Mouse (Mus musculus) heart, postnatal 0 days (tissue): ENCODE data around the gene Nat8f1. TPM values are rescaled to one million over a fixed set of nuclear protein-coding genes. Genes with fewer than 3 reads are reported as not detected.

Experiments
- ATAC-seq: fragments of 200-750 bp; cut with Nextera tagmentation; 2 replicates; pipeline ENCODE4 v1.8.0; 2017; ENCODE audit warnings: low read depth, moderate number of reproducible peaks, moderate library complexity; ENCODE audit not compliant: insufficient read depth
- DNase-seq: peaks from one replicate; pipeline ENCODE4 v3.0.0-alpha.2; 2016; ENCODE audit warnings: low spot score
- H3K27ac ChIP-seq: fragments of 300-500 bp; sonication (generic); 2 replicates; pipeline ENCODE4 v1.5.1; 2014; ENCODE audit warnings: low read depth, mild to moderate bottlenecking
- H3K27me3 ChIP-seq: fragments of 300-500 bp; sonication (generic); 2 replicates; pipeline ENCODE4 v1.6.1; 2014; ENCODE audit warnings: low read length, mixed read lengths; ENCODE audit not compliant: control insufficient read depth, insufficient read depth
- H3K36me3 ChIP-seq: fragments of 300-500 bp; sonication (generic); replicated peaks from 2 replicates; pipeline ENCODE4 v1.6.1; 2014; ENCODE audit warnings: low read length, mixed read lengths; ENCODE audit not compliant: control insufficient read depth, insufficient read depth
- H3K4me1 ChIP-seq: fragments of 300-500 bp; sonication (generic); 2 replicates; pipeline ENCODE4 v1.6.1; 2014; ENCODE audit warnings: antibody characterized with exemption; ENCODE audit not compliant: control insufficient read depth, insufficient read depth
- H3K4me2 ChIP-seq: fragments of 300-500 bp; sonication (generic); 2 replicates; pipeline ENCODE4 v1.6.1; 2014; ENCODE audit warnings: low read depth, mild to moderate bottlenecking, low read length, moderate library complexity
- H3K4me3 ChIP-seq: fragments of 300-500 bp; sonication (generic); 2 replicates; pipeline ENCODE4 v1.5.1; 2014; ENCODE audit warnings: low read depth, low read length
- H3K9ac ChIP-seq: fragments of 300-500 bp; sonication (generic); replicated peaks from 2 replicates; pipeline ENCODE4 v1.6.1; 2014; ENCODE audit warnings: low read depth, low read length, mixed read lengths
- H3K9me3 ChIP-seq: fragments of 300-500 bp; sonication (generic); replicated peaks from 2 replicates; pipeline ENCODE4 v1.6.1; 2016; ENCODE audit warnings: low read length; ENCODE audit not compliant: control insufficient read depth
- CTCF ChIP-seq: IDR thresholded peaks from 2 replicates; pipeline ENCODE4 v1.5.1; 2016; ENCODE audit warnings: antibody characterized with exemption, control low read depth, low read depth
- EP300 ChIP-seq: IDR thresholded peaks from 2 replicates; pipeline ENCODE4 v1.6.1; 2016; ENCODE audit warnings: antibody characterized with exemption, low read depth
- WGBS: fragments of 180-500 bp; shearing (Covaris S2); extraction: QIAGEN DNeasy Blood & Tissue Kit; methylation state at CpG from one replicate; pipeline ENCODE4 v1.1.7; 2014; 5-methylcytosine and 5-hydroxymethylcytosine counted together
- polyA plus RNA-seq: library from polyadenylated mRNA; unstranded; fragments of >200 nt; fragmentation: Nextera tagmentation; extraction: Ambion mirVana; gene quantifications from 2 replicates; pipeline ENCODE4 v1.2.1, GENCODE M21; 2015
- total RNA-seq: library from RNA; depleted of rRNA; stranded (reverse); fragments of >200 nt; gene quantifications from 2 replicates; pipeline ENCODE4 v1.2.3, GENCODE M21; 2014; ENCODE audit warnings: low replicate concordance; rRNA removed

Nat8f1 gene
- total and polyA plus RNA-seq, 2 experiments from 2014 or later: 3.6 to 5.6 TPM

- H3K36me3 ChIP-seq: no peaks in the 10 kb centered on the region
- no peaks in the 10 kb centered on the region for H3K9me3 ChIP-seq
- ATAC-seq (no peak), DNase-seq (no peak)
- WGBS: 82% methylated on average over 2 of the region's 2 CpGs
- H3K4me3 ChIP-seq: no peak overlapping the region
- no peak overlapping the region for H3K9ac ChIP-seq
- no peak overlapping the region for H3K27ac ChIP-seq
- no peaks in the 10 kb centered on the region for H3K27me3 ChIP-seq
- TF ChIP-seq EP300: no peak
- TF ChIP-seq CTCF: no peak
- H3K4me1 ChIP-seq: no peaks in the 10 kb centered on the region
- no peak overlapping the region for H3K4me2 ChIP-seq
These were observed 52.4 kb downstream of the Nat8f1 start for GRCm38 (mm10) chr6:85863136-85863535.

- 54% methylated on average over 3 of the region's 3 CpGs for WGBS
- H3K27ac ChIP-seq: no peak overlapping the region
- no peak overlapping the region for H3K4me2 ChIP-seq
- DNase-seq: no peak
- H3K9ac ChIP-seq: no peak overlapping the region
- ATAC-seq: no peak
- H3K4me3 ChIP-seq: no peak overlapping the region
- H3K36me3 ChIP-seq: no peaks in the 10 kb centered on the region
- TF ChIP-seq CTCF (no peak), EP300 (no peak)
- H3K9me3 ChIP-seq: no peaks in the 10 kb centered on the region
- H3K4me1 ChIP-seq: no peaks in the 10 kb centered on the region
- no peaks in the 10 kb centered on the region for H3K27me3 ChIP-seq
These were observed 52.9 kb downstream of the Nat8f1 start for GRCm38 (mm10) chr6:85862565-85862964.

GRCm38 (mm10) chr6:85861247-85861646, 54.2 kb downstream of the Nat8f1 start:
- WGBS: 76% methylated on average over 3 of the region's 3 CpGs
- H3K4me2 ChIP-seq: no peak overlapping the region
- ATAC-seq (no peak), DNase-seq (no peak)
- H3K27ac ChIP-seq: no peak overlapping the region
- H3K36me3 ChIP-seq: no peaks in the 10 kb centered on the region
- no peaks in the 10 kb centered on the region for H3K27me3 ChIP-seq
- no peak overlapping the region for H3K9ac ChIP-seq
- no peaks in the 10 kb centered on the region for H3K4me1 ChIP-seq
- H3K4me3 ChIP-seq: no peak overlapping the region
- TF ChIP-seq CTCF (no peak), EP300 (no peak)
- no peaks in the 10 kb centered on the region for H3K9me3 ChIP-seq

Other genes starting within 250 kb of the Nat8f1 start
- gene Nat8f7, start 202.5 kb downstream of the Nat8f1 start, total RNA-seq: not detected in 2 replicates
- not detected in 2 replicates for gene Nat8f7, start 202.5 kb downstream of the Nat8f1 start, polyA plus RNA-seq
- gene Nat8f3, start 149.9 kb downstream of the Nat8f1 start, total RNA-seq: not detected in 2 replicates
- 0.11 TPM in 1 of 2 replicates, not detected in the other for gene Nat8f3, start 149.9 kb downstream of the Nat8f1 start, polyA plus RNA-seq
- gene Nat8f6, start 94.7 kb downstream of the Nat8f1 start, total RNA-seq: not detected in 2 replicates
- not detected in 2 replicates for gene Nat8f6, start 94.7 kb downstream of the Nat8f1 start, polyA plus RNA-seq
- gene Nat8f5, start 94.7 kb downstream of the Nat8f1 start, total RNA-seq: not detected in 2 replicates
- gene Nat8f5, start 94.7 kb downstream of the Nat8f1 start, polyA plus RNA-seq: not detected in 2 replicates
- gene Nat8, start 83.6 kb downstream of the Nat8f1 start, total RNA-seq: not detected in 2 replicates
- gene Nat8, start 83.6 kb downstream of the Nat8f1 start, polyA plus RNA-seq: not detected in 2 replicates
- gene Nat8f2, start 46.5 kb downstream of the Nat8f1 start, total RNA-seq: not detected in 2 replicates
- not detected in 2 replicates for gene Nat8f2, start 46.5 kb downstream of the Nat8f1 start, polyA plus RNA-seq
- 0.42 and 2.2 TPM in 2 replicates for gene Nat8f4, start 10.8 kb downstream of the Nat8f1 start, total RNA-seq
- 1.4 and 1.7 TPM in 2 replicates for gene Nat8f4, start 10.8 kb downstream of the Nat8f1 start, polyA plus RNA-seq
- 8.5 and 15.0 TPM in 2 replicates for gene Tprkb, start 3.8 kb downstream of the Nat8f1 start, total RNA-seq
- 19.2 and 25.5 TPM in 2 replicates for gene Tprkb, start 3.8 kb downstream of the Nat8f1 start, polyA plus RNA-seq
- gene Dusp11, start 46.0 kb upstream of the Nat8f1 start, total RNA-seq: 36.8 and 39.1 TPM in 2 replicates
- 27.7 and 33.5 TPM in 2 replicates for gene Dusp11, start 46.0 kb upstream of the Nat8f1 start, polyA plus RNA-seq
- not detected in 2 replicates for gene Figla, start 100.5 kb upstream of the Nat8f1 start, total RNA-seq
- not detected in 2 replicates for gene Figla, start 100.5 kb upstream of the Nat8f1 start, polyA plus RNA-seq
- gene Add2, start 113.0 kb upstream of the Nat8f1 start, total RNA-seq: 1.2 and 2.6 TPM in 2 replicates
- 1.1 and 1.5 TPM in 2 replicates for gene Add2, start 113.0 kb upstream of the Nat8f1 start, polyA plus RNA-seq